Mouse (Mus musculus) thymus, adult 2 months (tissue): ENCODE measurements around the gene Gm10663.

Experiments
- CTCF ChIP-seq: fragments of 200-500 bp; IDR thresholded peaks from 2 replicates; pipeline ENCODE4 v1.5.1; 2012; ENCODE audit warnings: mild to moderate bottlenecking, control low read depth, low read length, moderate library complexity, borderline replicate concordance; ENCODE audit not compliant: control insufficient read depth, poor library complexity, insufficient read depth; ENCODE audit errors: extremely low read depth
- POLR2A ChIP-seq: fragments of 200-500 bp; IDR thresholded peaks from 2 replicates; pipeline ENCODE4 v1.6.1; 2012; ENCODE audit warnings: mild to moderate bottlenecking, low read length, control low read depth, moderate library complexity; ENCODE audit not compliant: control insufficient read depth, poor library complexity, insufficient read depth; ENCODE audit errors: extremely low read depth

- TF ChIP-seq CTCF (no peak), POLR2A (no peak)
Measured at GRCm38 (mm10) chr8:65053554-65053953, 21.3 kb upstream of the Gm10663 start.
